Mouse (Mus musculus): ENCODE data around the gene Itgav.

- TF ChIP-seq CTCF (IDR thresholded peaks at IDR 0.05; ENCODE audit: borderline replicate concordance, control insufficient read depth, extremely low read depth, insufficient read depth, low read length, poor library complexity), result no peak
- no peak for TF ChIP-seq POLR2A (IDR thresholded peaks at IDR 0.05; ENCODE audit: control insufficient read depth, extremely low read depth, insufficient read depth, low read length, poor library complexity)
Observed at GRCm38 (mm10) chr2:83740601-83741031, 16.4 kb downstream of the Itgav start.

Data from thymus, adult 2 months (tissue).